Comparison of ENCODE assay signal across 9 mouse cellular contexts in the genomic region with DNA sequence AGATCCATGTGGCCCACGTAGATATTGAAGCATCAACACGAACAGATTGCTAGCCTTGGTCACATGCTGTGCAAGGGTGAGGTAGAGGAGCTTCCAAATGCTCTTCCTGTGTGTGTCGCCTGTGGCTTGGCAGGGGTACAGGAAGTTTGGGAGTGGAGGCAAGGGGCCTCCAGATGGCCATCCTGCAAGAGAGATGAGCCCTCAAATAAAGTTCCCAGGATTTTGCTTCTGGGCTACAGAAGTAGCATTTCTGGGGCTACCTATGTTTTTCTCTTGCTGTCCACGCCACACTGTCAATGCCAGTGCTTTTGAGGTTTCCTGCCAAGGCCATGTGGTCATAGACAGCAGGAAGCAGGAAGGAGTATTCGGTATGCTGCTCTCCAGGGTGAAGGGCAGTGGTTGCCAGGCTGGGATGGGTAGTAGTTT. TPM values are rescaled to one million over a fixed set of nuclear protein-coding genes. Genes with fewer than 3 reads are reported as not detected.
A peak's percentile ranks its signal among the peaks of the same experiment; 100 is the strongest.
DNase-seq lines count a peak whose midpoint lies in the region; ATAC-seq lines count a peak whose summit lies in the region.
"Had no signal": no experiment of that assay in that cellular context is flagged by ENCODE, and none has a peak within 500 bp of the region (broad histone marks: within the 10 kb centered on the region; RNA-seq: fewer than 3 reads in every experiment).

No protein-coding gene starts in this region.

- peak; percentile 75 for ATAC-seq in megakaryocyte-erythroid progenitor cell, adult 5-6 weeks (replicated peaks; ENCODE audit: low FRiP score, low TSS enrichment, poor library complexity, severe bottlenecking)

- peak; percentile 55 for DNase-seq in adrenal gland, adult 8-10 months
- DNase-seq in adrenal gland, postnatal 4 days (ENCODE audit: low spot score in 2 of 2) = no peak
- peak; percentile 59 to 77 for DNase-seq in layer of hippocampus, adult 18-20 months (ENCODE audit: low spot score in 2 of 2)
- DNase-seq in layer of hippocampus, adult 9-10 months (ENCODE audit: low spot score) = no peak
- peak; percentile 99 for DNase-seq in cerebellum, adult 9-10 months
- DNase-seq in right cerebral cortex, adult 18-20 months = no peak
- DNase-seq in ovary, adult 18-20 months (ENCODE audit: low spot score) = no peak
- DNase-seq: liver, embryonic 13.5 days had no signal

RNA-seq across cellular contexts. Expression of a gene that starts 15.1 kb away (rescaled TPM):
- total RNA-seq in adrenal gland, adult 8-10 months (2022) = 10 to 100 TPM; 31.6 to 39.9 (median 37.2) TPM
- total RNA-seq in adrenal gland, postnatal 4 days (2021) = 10 to 100 TPM; 49.2 to 50.9 TPM
- 10 to 100 TPM; 92.2 to 97.0 TPM for total RNA-seq in layer of hippocampus, adult 18-20 months (2021)
- total RNA-seq in megakaryocyte-erythroid progenitor cell, adult 5-6 weeks (2014; fragmentation: Nextera tagmentation) = 21.5 and 23.6 TPM in 2 replicates
- total RNA-seq in megakaryocyte-erythroid progenitor cell, adult 5-6 weeks (2017) = 4.6 and 5.4 TPM in 2 replicates

Comparison
In these comparisons a context has a peak if more than half of its experiments do, and no peak if none do; other contexts are left out.
1. DNase-seq: peak in adrenal gland, adult 8-10 months (single experiment), layer of hippocampus, adult 18-20 months (2 of 2) and cerebellum, adult 9-10 months (single experiment); none in adrenal gland, postnatal 4 days (0 of 2), layer of hippocampus, adult 9-10 months (single experiment), right cerebral cortex, adult 18-20 months (single experiment) and ovary, adult 18-20 months (single experiment).